Mouse (Mus musculus) liver (tissue): ENCODE results near the gene Iqcf6.

Experiments used
- DNase-seq: peaks from one replicate; pipeline ENCODE4 v3.0.0-alpha.2; 2020; ENCODE audit warnings: mixed read lengths

Iqcf6 gene

GRCm38 (mm10) chr9:106657592-106657991, 31.2 kb downstream of the Iqcf6 start:
- no peak for DNase-seq

- no peak for DNase-seq
Measured at GRCm38 (mm10) chr9:106659441-106659840, 33.1 kb downstream of the Iqcf6 start.

GRCm38 (mm10) chr9:106659935-106660334, 33.6 kb downstream of the Iqcf6 start:
- no peak for DNase-seq

- DNase-seq: no peak
Measured at GRCm38 (mm10) chr9:106663200-106663599, 36.8 kb downstream of the Iqcf6 start.

- DNase-seq: no peak
Measured at GRCm38 (mm10) chr9:106664433-106664832, 38.1 kb downstream of the Iqcf6 start.

- no peak for DNase-seq
Measured at GRCm38 (mm10) chr9:106664856-106665255, 38.5 kb downstream of the Iqcf6 start.

- DNase-seq: no peak
Measured at GRCm38 (mm10) chr9:106673860-106674259, 47.5 kb downstream of the Iqcf6 start.

- DNase-seq: peak; percentile 79
Measured at GRCm38 (mm10) chr9:106675480-106675879, 49.1 kb downstream of the Iqcf6 start.

- DNase-seq: no peak
Measured at GRCm38 (mm10) chr9:106675965-106676364, 49.6 kb downstream of the Iqcf6 start.

- no peak for DNase-seq
Measured at GRCm38 (mm10) chr9:106676571-106676970, 50.2 kb downstream of the Iqcf6 start.
